Mouse (Mus musculus) midbrain, embryonic 12.5 days (tissue): ENCODE data around the gene Pvalb. TPM values are rescaled to one million over a fixed set of nuclear protein-coding genes. Genes with fewer than 3 reads are reported as not detected.

ENCODE experiments used
- ATAC-seq: fragments of 200-750 bp; cut with Nextera tagmentation; 2 replicates; pipeline ENCODE4 v1.8.0; 2017; ENCODE audit warnings: low read depth, moderate TSS enrichment, moderate library complexity; ENCODE audit not compliant: low FRiP score
- H3K27ac ChIP-seq: fragments of 300-500 bp; sonication (generic); replicated peaks from 2 replicates; pipeline ENCODE4 v1.5.1; 2016; ENCODE audit warnings: mild to moderate bottlenecking
- H3K27me3 ChIP-seq: fragments of 300-500 bp; sonication (generic); 2 replicates; pipeline ENCODE4 v1.6.1; 2016; ENCODE audit warnings: mild to moderate bottlenecking
- H3K36me3 ChIP-seq: fragments of 300-500 bp; sonication (generic); 2 replicates; pipeline ENCODE4 v1.6.1; 2016
- H3K4me1 ChIP-seq: fragments of 300-500 bp; sonication (generic); 2 replicates; pipeline ENCODE4 v1.6.1; 2016
- H3K4me2 ChIP-seq: fragments of 300-500 bp; sonication (generic); replicated peaks from 2 replicates; pipeline ENCODE4 v1.6.1; 2016; ENCODE audit warnings: mild to moderate bottlenecking, moderate library complexity
- H3K4me3 ChIP-seq: fragments of 300-500 bp; sonication (generic); 2 replicates; pipeline ENCODE4 v1.5.1; 2016; ENCODE audit warnings: mild to moderate bottlenecking
- H3K9ac ChIP-seq: fragments of 300-500 bp; sonication (generic); replicated peaks from 2 replicates; pipeline ENCODE4 v1.6.1; 2016; ENCODE audit warnings: mild to moderate bottlenecking, moderate library complexity
- H3K9me3 ChIP-seq: fragments of 300-500 bp; sonication (generic); 2 replicates; pipeline ENCODE4 v1.6.1; 2016; ENCODE audit warnings: mild to moderate bottlenecking
- WGBS: fragments of 180-500 bp; shearing (Covaris S2); methylation state at CpG from one replicate; pipeline ENCODE4 v1.1.7; 2016; 5-methylcytosine and 5-hydroxymethylcytosine counted together
- polyA plus RNA-seq: library from polyadenylated mRNA; unstranded; fragments of >200 nt; fragmentation: Nextera tagmentation; extraction: Ambion mirVana; gene quantifications from 2 replicates; pipeline ENCODE4 v1.2.1, GENCODE M21; 2016

Gene Pvalb
- polyA plus RNA-seq, 1 experiment from 2014 or later = 0.38 TPM

DNA sequence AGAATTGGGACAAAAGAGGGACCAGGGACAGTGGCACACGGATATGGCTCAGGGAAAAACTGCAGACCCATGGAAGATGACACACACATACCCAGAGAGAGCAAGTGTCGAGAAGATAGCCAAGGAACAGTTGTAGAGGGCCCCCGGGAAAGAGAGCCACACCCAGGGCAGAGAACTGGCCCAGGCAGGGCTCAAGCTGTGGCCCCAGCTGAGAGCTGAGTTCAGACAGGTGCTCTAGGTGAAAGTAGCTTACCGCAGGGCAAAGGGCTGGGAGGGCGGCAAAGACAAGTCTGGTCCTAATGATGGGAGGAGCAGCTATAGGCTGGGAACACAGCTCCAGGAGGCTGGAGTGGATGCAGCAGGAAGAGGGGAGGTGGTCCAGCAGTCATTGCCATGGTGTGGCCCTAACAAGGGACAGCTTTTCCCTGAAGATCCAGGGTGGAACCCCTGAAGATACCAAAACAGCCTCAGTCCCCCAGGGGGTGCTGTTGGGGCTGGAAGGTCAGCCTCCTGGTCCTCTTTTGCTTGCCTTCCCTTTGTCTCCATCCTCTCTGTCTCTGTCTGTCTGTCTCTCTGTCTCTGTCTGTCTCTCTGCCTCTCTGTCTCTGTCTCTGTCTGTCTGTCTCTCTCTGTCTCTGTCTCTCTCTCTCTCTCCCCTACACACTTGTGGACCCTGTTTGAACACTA, 28.8 kb upstream of the Pvalb start:
- no peak for ATAC-seq
- H3K4me3 ChIP-seq = no peak overlapping the region
- H3K4me1 ChIP-seq = no peaks in the 10 kb centered on the region; the same call in 1 of the 2 replicates
- peaks cover 7% of the 10 kb centered on the region for H3K27me3 ChIP-seq
- H3K27ac ChIP-seq = no peak overlapping the region
- no peak overlapping the region for H3K9ac ChIP-seq
- no peaks in the 10 kb centered on the region for H3K36me3 ChIP-seq
- no peaks in the 10 kb centered on the region for H3K9me3 ChIP-seq
- WGBS = 73% methylated on average over 5 of the region's 5 CpGs
- no peak overlapping the region for H3K4me2 ChIP-seq

DNA sequence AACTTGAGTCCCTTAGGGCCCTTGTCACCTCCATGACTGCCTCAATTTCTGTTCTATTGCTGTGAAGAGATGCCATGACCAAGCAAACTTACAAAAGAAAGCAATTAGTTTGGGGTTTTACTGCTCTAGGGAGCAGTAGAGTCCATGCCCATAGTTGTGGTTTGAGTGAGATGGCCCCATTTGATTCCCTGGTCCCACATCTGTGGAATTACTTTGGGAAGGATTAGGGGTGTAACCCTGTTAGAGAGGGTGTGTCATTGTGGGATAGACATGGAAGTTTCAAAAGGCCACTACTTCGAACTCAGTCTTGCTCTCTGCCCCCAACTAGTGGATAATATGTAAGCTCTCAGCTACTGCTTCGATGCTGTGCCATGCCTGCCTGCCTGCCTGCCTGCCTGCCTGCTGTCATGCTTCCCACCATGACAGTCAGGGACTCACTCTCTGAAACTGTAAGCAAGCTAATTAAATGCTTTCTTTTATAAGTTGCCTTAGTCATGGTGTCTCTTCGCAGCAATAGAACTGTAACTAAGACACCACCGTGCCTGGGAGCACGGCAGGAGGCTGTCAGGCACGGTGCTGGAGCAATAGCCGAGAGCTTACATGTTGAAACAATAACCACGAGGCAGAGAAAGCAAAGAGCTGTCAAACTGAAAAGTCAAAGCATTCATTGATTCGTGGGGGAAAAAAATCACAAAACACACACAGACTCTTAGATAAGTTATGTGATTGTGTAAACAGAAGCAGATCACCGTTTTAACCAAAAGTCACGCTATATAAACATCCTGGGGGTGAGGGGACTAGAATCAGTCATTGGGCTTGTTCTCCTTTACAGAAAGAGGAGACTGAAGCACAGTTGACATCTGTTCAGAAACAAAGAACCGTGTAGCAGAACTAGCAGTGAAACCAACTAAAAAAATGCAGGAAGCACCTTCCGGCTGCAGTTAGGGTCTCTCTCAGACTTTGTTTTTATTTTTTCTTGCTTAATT, 25.4 kb upstream of the Pvalb start:
- Histone ChIP-seq H3K27ac (no peak overlapping the region), H3K4me1 (no peaks in the 10 kb centered on the region; the same call in 1 of the 2 replicates), H3K4me3 (no peak overlapping the region), H3K9ac (no peak overlapping the region), H3K9me3 (no peaks in the 10 kb centered on the region), H3K36me3 (no peaks in the 10 kb centered on the region), H3K4me2 (0 out of 2 replicates have a peak overlapping the region, but pooled peaks have one; percentile 7), H3K27me3 (peaks cover 7% of the 10 kb centered on the region)
- 37% methylated on average over 13 of the region's 13 CpGs for whole genome bisulfite sequencing
- peak; percentile 49; the same call in 1 of the 2 replicates for ATAC-seq

DNA sequence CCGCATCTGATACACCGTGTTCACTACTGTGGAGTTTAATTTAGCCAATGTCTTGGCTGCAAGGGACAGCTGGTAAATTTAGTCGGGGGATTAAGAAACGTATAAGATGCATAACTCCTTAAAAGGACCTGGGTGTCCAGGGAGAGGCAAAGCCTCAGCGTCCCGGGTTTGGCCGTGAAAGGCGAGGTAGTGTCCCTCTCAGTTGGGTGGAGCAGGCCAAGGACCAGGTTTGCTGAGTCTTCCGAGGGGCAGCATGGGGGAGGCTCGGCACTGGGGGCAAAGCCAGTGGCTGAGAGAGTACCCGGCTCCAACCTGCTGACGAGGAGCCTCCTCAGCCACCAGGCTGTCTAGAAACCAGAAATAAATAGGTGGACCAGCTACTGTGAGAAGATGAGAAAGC, 21.6 kb upstream of the Pvalb start:
- Histone ChIP-seq H3K4me3 (no peak overlapping the region), H3K4me2 (no peak overlapping the region), H3K9me3 (no peaks in the 10 kb centered on the region), H3K27ac (no peak overlapping the region), H3K9ac (no peak overlapping the region), H3K27me3 (no peaks in the 10 kb centered on the region), H3K36me3 (no peaks in the 10 kb centered on the region), H3K4me1 (no peaks in the 10 kb centered on the region; the same call in 1 of the 2 replicates)
- ATAC-seq = no peak
- WGBS = 83% methylated on average over 12 of the region's 12 CpGs

DNA sequence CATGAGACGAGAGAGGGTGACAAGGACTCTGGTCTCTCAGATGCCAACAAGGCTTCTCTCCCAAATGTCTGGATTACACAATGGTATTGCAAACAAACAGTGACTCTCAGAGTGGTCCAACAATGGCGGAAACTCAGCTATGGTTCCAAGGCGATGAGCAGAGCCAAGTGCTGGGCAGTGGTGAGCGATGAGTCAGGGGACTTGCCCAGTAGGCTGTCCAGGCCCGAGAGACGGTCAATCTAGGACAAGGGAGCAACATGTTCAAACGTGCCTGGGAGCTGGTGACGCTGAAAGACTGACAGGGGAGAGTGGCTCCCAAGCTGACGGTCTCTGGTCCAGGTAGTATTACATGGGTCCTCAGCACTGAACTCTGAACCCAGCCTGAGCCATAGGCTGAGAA, 9.1 kb upstream of the Pvalb start:
- Histone ChIP-seq H3K27me3 (no peaks in the 10 kb centered on the region), H3K4me3 (no peak overlapping the region), H3K36me3 (no peaks in the 10 kb centered on the region), H3K4me1 (no peaks in the 10 kb centered on the region), H3K4me2 (no peak overlapping the region), H3K27ac (no peak overlapping the region), H3K9ac (no peak overlapping the region), H3K9me3 (no peaks in the 10 kb centered on the region)
- no peak for ATAC-seq
- 82% methylated on average over 9 of the region's 9 CpGs for WGBS

DNA sequence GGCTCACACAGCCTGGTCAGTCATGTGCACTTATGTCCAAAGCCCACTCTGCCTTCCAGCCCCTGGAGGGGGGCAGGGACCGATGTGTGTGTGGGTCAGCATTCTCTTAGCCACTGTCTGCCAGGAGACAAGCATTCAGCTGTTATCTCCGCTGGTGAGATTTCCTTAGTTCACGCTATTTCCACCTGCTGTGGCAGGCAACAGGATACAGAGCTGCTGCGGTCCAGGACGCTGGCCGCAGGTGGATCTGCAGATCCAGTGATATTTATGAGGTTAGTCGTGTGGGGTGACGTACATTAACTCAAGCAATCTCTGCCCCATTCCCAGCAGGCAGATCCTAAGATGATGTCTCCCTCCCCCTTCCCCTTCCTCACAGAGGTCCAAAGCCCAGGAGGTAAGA, 5.2 kb upstream of the Pvalb start:
- H3K9ac ChIP-seq = no peak overlapping the region
- no peaks in the 10 kb centered on the region for H3K36me3 ChIP-seq
- H3K9me3 ChIP-seq = no peaks in the 10 kb centered on the region
- WGBS = 81% methylated on average over 8 of the region's 8 CpGs
- ATAC-seq = no peak
- H3K4me3 ChIP-seq = no peak overlapping the region
- H3K4me2 ChIP-seq = no peak overlapping the region
- peaks cover under 1% of the 10 kb centered on the region; the same call in 1 of the 2 replicates for H3K27me3 ChIP-seq
- H3K4me1 ChIP-seq = no peaks in the 10 kb centered on the region
- no peak overlapping the region for H3K27ac ChIP-seq

DNA sequence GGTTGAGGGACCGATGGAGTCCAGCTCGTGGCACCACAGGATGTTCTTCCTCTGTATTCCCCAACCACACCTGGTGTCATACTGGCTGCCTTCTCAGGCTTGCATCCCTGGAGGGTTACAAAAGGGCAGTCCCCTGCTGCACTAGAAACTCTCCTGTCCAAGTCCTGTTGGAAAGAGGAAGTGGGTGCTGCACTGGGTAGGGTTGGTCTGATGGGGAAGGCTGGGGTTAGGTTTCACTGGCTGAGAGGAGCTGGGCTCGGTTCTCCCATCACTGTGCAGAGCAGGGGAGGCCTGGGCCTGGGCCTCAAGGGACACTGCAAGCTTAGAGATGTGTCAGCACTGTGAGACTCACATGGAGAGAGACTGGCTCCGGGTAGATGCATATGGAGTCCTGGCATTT, 4.0 kb upstream of the Pvalb start:
- no peak overlapping the region for H3K4me3 ChIP-seq
- H3K27ac ChIP-seq = no peak overlapping the region
- WGBS = 89% methylated on average over 4 of the region's 4 CpGs
- H3K4me2 ChIP-seq = no peak overlapping the region
- no peak for ATAC-seq
- H3K9ac ChIP-seq = no peak overlapping the region
- peaks cover 12% of the 10 kb centered on the region for H3K27me3 ChIP-seq
- H3K9me3 ChIP-seq = no peaks in the 10 kb centered on the region
- no peaks in the 10 kb centered on the region for H3K36me3 ChIP-seq
- H3K4me1 ChIP-seq = no peaks in the 10 kb centered on the region

DNA sequence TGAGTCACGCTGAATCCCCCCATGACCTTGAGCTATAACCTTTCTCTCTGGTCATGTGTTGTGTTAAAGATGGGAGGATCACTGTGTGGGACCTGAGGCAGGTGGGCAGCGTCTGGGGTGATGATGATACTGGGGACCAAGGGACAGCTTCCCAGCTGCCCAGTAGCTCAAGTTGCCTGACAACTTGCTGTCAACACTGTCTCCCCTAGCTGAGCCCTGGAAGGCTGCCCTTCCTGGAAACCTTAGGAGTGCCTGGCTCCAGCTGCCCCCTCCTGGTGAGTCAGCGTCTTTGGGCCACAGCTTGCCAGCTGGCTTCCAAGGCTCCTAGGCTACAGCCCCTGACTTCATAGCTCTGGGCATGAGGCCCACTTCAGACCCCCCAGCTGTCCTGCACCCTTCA, 1.0 kb downstream of the Pvalb start:
- ATAC-seq = no peak
- Histone ChIP-seq H3K9me3 (no peaks in the 10 kb centered on the region), H3K4me2 (no peak overlapping the region), H3K27me3 (peaks cover 54% of the 10 kb centered on the region), H3K36me3 (no peaks in the 10 kb centered on the region), H3K9ac (no peak overlapping the region), H3K27ac (no peak overlapping the region), H3K4me3 (no peak overlapping the region), H3K4me1 (peaks cover 10% of the 10 kb centered on the region; the same call in 1 of the 2 replicates)
- 40% methylated on average over 3 of the region's 3 CpGs for WGBS

DNA sequence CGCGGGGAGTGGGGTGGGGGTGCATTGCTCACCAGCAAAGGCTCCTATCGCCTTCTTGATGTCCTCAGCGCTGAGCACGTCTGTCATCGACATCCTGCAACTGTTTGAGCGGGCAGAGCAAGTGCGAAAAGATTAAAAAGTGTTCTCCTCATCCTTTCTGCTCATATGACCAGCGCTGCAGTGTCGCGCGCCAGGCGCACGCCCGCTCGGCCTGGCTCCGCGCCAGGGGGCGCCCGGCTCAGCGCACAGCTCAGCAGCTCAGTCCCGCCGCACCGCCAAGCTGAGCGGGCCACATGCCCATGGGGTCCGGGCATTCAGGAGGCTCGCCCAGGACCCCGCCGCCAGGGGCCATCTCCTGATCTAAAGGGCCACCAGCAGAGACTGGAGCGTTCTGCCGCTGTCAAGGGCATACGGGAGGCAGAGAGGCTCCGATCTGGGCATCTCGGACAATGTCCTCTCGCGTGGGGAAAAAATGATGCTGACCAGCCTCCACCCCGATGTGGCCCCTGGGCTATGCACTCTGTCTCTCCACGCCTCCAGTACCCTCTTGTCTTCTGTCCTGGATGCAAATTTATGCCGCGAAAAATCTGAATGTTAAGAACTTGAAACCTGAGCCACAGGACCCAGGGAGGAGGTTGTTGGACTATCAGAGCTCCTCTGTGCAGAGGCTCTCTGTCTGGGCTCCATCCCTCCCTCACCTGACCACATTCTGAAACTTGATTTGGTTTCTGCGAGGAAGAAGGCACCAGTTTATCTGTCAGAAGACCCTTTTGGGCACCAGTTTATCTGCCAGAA, 1.9 kb downstream of the Pvalb start:
- ATAC-seq = peak; percentile 63; the same call in 1 of the 2 replicates
- 1% methylated on average over 41 of the region's 41 CpGs for WGBS
- H3K27me3 ChIP-seq = peaks cover 54% of the 10 kb centered on the region

DNA sequence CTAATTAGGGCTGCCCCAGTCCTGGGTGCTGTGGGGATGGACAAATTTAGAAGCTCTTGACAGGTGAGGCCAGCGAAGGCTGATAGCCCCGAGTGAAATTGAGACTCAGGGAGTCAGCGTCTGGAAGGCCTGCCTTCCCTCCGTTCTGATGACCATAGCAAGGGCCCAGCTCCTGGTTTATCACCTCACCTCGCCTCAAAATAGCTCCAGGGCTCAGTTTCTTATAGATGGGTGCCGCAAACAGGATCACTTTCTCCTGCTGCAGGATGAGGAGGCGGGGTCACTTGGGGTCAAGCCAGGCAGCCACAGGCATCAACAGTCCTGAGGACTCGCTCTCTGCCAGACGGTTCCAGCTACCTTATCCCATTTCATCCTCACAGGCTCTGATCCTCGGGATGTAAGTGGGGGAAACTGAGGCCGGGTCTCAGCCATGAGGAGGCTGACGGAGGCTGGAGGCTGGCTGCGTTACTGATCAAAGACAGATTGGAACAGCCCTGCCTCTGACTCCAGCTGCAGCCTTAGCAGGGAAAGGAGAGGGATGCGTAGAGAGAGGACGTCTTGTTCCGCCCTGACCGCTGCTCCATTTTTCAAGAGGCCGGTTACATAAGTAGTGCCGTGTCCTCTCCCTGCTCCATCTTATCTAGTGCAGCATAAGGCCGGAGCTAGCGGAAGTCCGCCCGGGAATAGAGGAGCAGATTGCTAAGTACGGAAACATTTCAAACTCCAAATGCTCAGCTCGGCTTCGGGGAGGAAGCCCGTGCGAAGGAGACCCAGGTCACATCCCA, 10.9 kb downstream of the Pvalb start:
- ATAC-seq = no peak
- Histone ChIP-seq H3K4me3 (no peak overlapping the region), H3K27me3 (no peaks in the 10 kb centered on the region), H3K4me2 (no peak overlapping the region), H3K27ac (no peak overlapping the region), H3K36me3 (no peaks in the 10 kb centered on the region), H3K4me1 (no peaks in the 10 kb centered on the region), H3K9ac (no peak overlapping the region), H3K9me3 (no peaks in the 10 kb centered on the region)
- 83% methylated on average over 28 of the region's 28 CpGs for WGBS

More for the DNA sequence above, 1.9 kb downstream of the Pvalb start:
- H3K4me1 ChIP-seq = peaks cover 10% of the 10 kb centered on the region; the same call in 1 of the 2 replicates
- H3K36me3 ChIP-seq = no peaks in the 10 kb centered on the region
- H3K27ac ChIP-seq = no peak overlapping the region
- H3K9me3 ChIP-seq = no peaks in the 10 kb centered on the region
- H3K4me3 ChIP-seq = peak overlapping the region; percentile 37
- H3K9ac ChIP-seq = peak overlapping the region; percentile 41; the same call in 1 of the 2 replicates
- H3K4me2 ChIP-seq = peak overlapping the region; percentile 62

DNA sequence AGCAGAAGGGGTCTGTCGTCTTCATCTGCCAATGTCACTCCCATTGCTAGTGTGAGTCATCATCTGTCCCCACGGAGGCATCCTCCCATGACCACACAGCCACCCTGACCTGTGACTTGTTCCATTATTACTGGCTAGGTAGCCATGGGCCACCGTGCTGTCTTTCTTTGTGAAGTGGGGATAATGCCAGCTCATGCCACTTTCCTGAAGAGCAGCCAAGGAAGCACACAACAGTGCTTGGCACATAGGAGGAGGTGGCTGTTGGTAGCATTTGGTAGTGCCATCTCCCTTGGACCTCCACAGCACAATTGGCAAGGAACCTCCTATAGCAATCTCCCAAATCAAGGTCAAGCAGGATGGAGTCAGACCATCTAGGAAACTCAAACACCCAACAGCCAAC, 11.9 kb downstream of the Pvalb start:
- H3K27ac ChIP-seq = no peak overlapping the region
- no peaks in the 10 kb centered on the region for H3K27me3 ChIP-seq
- H3K4me3 ChIP-seq = no peak overlapping the region
- no peak for ATAC-seq
- no peak overlapping the region for H3K9ac ChIP-seq
- no peak overlapping the region for H3K4me2 ChIP-seq
- no peaks in the 10 kb centered on the region for H3K9me3 ChIP-seq
- no peaks in the 10 kb centered on the region for H3K4me1 ChIP-seq
- 90% methylated on average over 3 of the region's 3 CpGs for WGBS
- no peaks in the 10 kb centered on the region for H3K36me3 ChIP-seq

DNA sequence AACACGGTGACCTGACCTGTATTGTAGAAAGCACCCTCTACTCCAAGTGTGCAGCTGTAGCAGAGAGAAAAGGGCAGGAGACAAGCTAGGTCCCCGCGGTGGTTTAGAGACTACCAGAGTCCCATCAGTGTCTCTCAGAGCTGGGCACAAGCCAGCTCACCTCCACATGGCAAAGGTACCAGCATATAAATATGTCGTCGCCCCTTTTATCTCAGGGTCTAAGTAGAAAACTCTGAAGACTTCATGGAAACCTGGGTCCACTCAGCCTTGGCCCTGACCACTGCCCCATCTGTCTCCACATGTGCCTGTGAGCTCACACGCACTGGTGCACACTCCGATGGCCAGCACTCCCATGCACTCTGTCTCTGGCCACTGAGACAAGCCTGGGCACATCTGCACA, 16.6 kb downstream of the Pvalb start:
- H3K4me1 ChIP-seq = no peaks in the 10 kb centered on the region
- no peak for ATAC-seq
- no peaks in the 10 kb centered on the region for H3K36me3 ChIP-seq
- 88% methylated on average over 7 of the region's 7 CpGs for WGBS
- no peak overlapping the region for H3K9ac ChIP-seq
- H3K27me3 ChIP-seq = no peaks in the 10 kb centered on the region
- H3K4me2 ChIP-seq = no peak overlapping the region
- H3K4me3 ChIP-seq = no peak overlapping the region
- no peak overlapping the region for H3K27ac ChIP-seq
- no peaks in the 10 kb centered on the region for H3K9me3 ChIP-seq
